Mouse (Mus musculus): Measurements from ENCODE around the gene Cttnbp2nl. TPM values are rescaled to one million over a fixed set of nuclear protein-coding genes. Genes with fewer than 3 reads are reported as not detected.

The Cttnbp2nl gene
- polyA plus RNA-seq, 1 experiment = not detected

- no peak for TF ChIP-seq GATA1 (IDR thresholded peaks at IDR 0.05; ENCODE audit: low read length)
Observed at GRCm38 (mm10) chr3:105008070-105008469, 44.9 kb downstream of the Cttnbp2nl start.

- no peak for TF ChIP-seq GATA1 (IDR thresholded peaks at IDR 0.05; ENCODE audit: low read length)
Observed at GRCm38 (mm10) chr3:105006101-105006500, 46.8 kb downstream of the Cttnbp2nl start.

- TF ChIP-seq GATA1 (IDR thresholded peaks at IDR 0.05; ENCODE audit: low read length) = no peak
Observed at GRCm38 (mm10) chr3:105005561-105006065, 47.3 kb downstream of the Cttnbp2nl start.

GRCm38 (mm10) chr3:105005011-105005410, 47.9 kb downstream of the Cttnbp2nl start:
- no peak for TF ChIP-seq GATA1 (IDR thresholded peaks at IDR 0.05; ENCODE audit: low read length)

GRCm38 (mm10) chr3:105003960-105004463, 48.9 kb downstream of the Cttnbp2nl start:
- no peak for TF ChIP-seq GATA1 (IDR thresholded peaks at IDR 0.05; ENCODE audit: low read length)

GRCm38 (mm10) chr3:105001374-105001773, 51.6 kb downstream of the Cttnbp2nl start:
- no peak for TF ChIP-seq GATA1 (IDR thresholded peaks at IDR 0.05; ENCODE audit: low read length)

GRCm38 (mm10) chr3:105000561-105000960, 52.4 kb downstream of the Cttnbp2nl start:
- no peak for TF ChIP-seq GATA1 (IDR thresholded peaks at IDR 0.05; ENCODE audit: low read length)

GRCm38 (mm10) chr3:104997563-104997962, 55.4 kb downstream of the Cttnbp2nl start:
- TF ChIP-seq GATA1 (IDR thresholded peaks at IDR 0.05; ENCODE audit: low read length) = no peak

- no peak for TF ChIP-seq GATA1 (IDR thresholded peaks at IDR 0.05; ENCODE audit: low read length)
Observed at GRCm38 (mm10) chr3:104995707-104996106, 57.2 kb downstream of the Cttnbp2nl start.

- TF ChIP-seq GATA1 (IDR thresholded peaks at IDR 0.05; ENCODE audit: low read length) = no peak
Observed at GRCm38 (mm10) chr3:104994415-104994841, 58.5 kb downstream of the Cttnbp2nl start.

- no peak for TF ChIP-seq GATA1 (IDR thresholded peaks at IDR 0.05; ENCODE audit: low read length)
Observed at GRCm38 (mm10) chr3:104993800-104994199, 59.1 kb downstream of the Cttnbp2nl start.

GRCm38 (mm10) chr3:104992709-104993388, 60.1 kb downstream of the Cttnbp2nl start:
- TF ChIP-seq GATA1 (IDR thresholded peaks at IDR 0.05; ENCODE audit: low read length) = no peak

GRCm38 (mm10) chr3:104991703-104992102, 61.2 kb downstream of the Cttnbp2nl start:
- TF ChIP-seq GATA1 (IDR thresholded peaks at IDR 0.05; ENCODE audit: low read length) = no peak

GRCm38 (mm10) chr3:104987884-104988283, 65.1 kb downstream of the Cttnbp2nl start:
- TF ChIP-seq GATA1 (IDR thresholded peaks at IDR 0.05; ENCODE audit: low read length) = no peak

- no peak for TF ChIP-seq GATA1 (IDR thresholded peaks at IDR 0.05; ENCODE audit: low read length)
Observed at GRCm38 (mm10) chr3:104979735-104980134, 73.2 kb downstream of the Cttnbp2nl start.

GRCm38 (mm10) chr3:104967548-104968300, 85.2 kb downstream of the Cttnbp2nl start:
- no peak for TF ChIP-seq GATA1 (IDR thresholded peaks at IDR 0.05; ENCODE audit: low read length)
